Mouse (Mus musculus) liver, embryonic 16.5 days (tissue): Measurements from ENCODE around the gene Dapk2. TPM values are rescaled to one million over a fixed set of nuclear protein-coding genes. Genes with fewer than 3 reads are reported as not detected.
A peak's percentile ranks its signal among the peaks of the same experiment; 100 is the strongest.

ENCODE experiments used
- ATAC-seq: fragments of 200-750 bp; cut with Nextera tagmentation; 2 replicates; pipeline ENCODE4 v1.8.0; 2017; ENCODE audit warnings: low read depth, mild to moderate bottlenecking, moderate number of reproducible peaks, moderate library complexity
- H3K27ac ChIP-seq: fragments of 300-500 bp; sonication (generic); 2 replicates; pipeline ENCODE4 v1.5.1; 2014; ENCODE audit warnings: mild to moderate bottlenecking, low read length
- H3K27me3 ChIP-seq: fragments of 300-500 bp; sonication (generic); 2 replicates; pipeline ENCODE4 v1.6.1; 2014; ENCODE audit warnings: low read depth, low read length, mixed read lengths; ENCODE audit not compliant: control insufficient read depth, insufficient read depth
- H3K36me3 ChIP-seq: fragments of 300-500 bp; sonication (generic); 2 replicates; pipeline ENCODE4 v1.6.1; 2014; ENCODE audit warnings: mild to moderate bottlenecking; ENCODE audit not compliant: control insufficient read depth, insufficient read depth
- H3K4me1 ChIP-seq: fragments of 300-500 bp; sonication (generic); 2 replicates; pipeline ENCODE4 v1.6.1; 2014; ENCODE audit warnings: low read depth, low read length, mixed read lengths; ENCODE audit not compliant: control insufficient read depth
- H3K4me2 ChIP-seq: fragments of 300-500 bp; sonication (generic); 2 replicates; pipeline ENCODE4 v1.6.1; 2014; ENCODE audit warnings: low read depth, low read length, mixed read lengths
- H3K4me3 ChIP-seq: fragments of 300-500 bp; sonication (generic); 2 replicates; pipeline ENCODE4 v1.5.1; 2014; ENCODE audit warnings: low read depth, mild to moderate bottlenecking, low read length
- H3K9ac ChIP-seq: fragments of 300-500 bp; sonication (generic); 2 replicates; pipeline ENCODE4 v1.6.1; 2014; ENCODE audit warnings: low read depth, low read length
- H3K9me3 ChIP-seq: fragments of 300-500 bp; sonication (generic); replicated peaks from 2 replicates; pipeline ENCODE4 v1.6.1; 2016; ENCODE audit warnings: low read length; ENCODE audit not compliant: control insufficient read depth
- WGBS: fragments of 180-500 bp; shearing (Covaris S2); extraction: QIAGEN DNeasy Blood & Tissue Kit; methylation state at CpG from one replicate; pipeline ENCODE4 v1.1.7; 2014; ENCODE audit not compliant: insufficient replicate concordance; 5-methylcytosine and 5-hydroxymethylcytosine counted together
- polyA plus RNA-seq: library from polyadenylated mRNA; unstranded; fragments of >200 nt; fragmentation: Nextera tagmentation; extraction: Ambion mirVana; gene quantifications from 2 replicates; pipeline ENCODE4 v1.2.1, GENCODE M21; 2015

The Dapk2 gene
- polyA plus RNA-seq, 1 experiment from 2014 or later = 33.7 TPM

- H3K9ac ChIP-seq = no peak overlapping the region
- no peak overlapping the region for H3K27ac ChIP-seq
- ATAC-seq = peak; percentile 56; the same call in 1 of the 2 replicates
- H3K4me1 ChIP-seq = peaks cover 4% of the 10 kb centered on the region
- no peak overlapping the region for H3K4me2 ChIP-seq
- H3K4me3 ChIP-seq = no peak overlapping the region
- no peaks in the 10 kb centered on the region for H3K36me3 ChIP-seq
- H3K9me3 ChIP-seq = no peaks in the 10 kb centered on the region
- WGBS = 72% methylated on average over 2 of the region's 2 CpGs
- no peaks in the 10 kb centered on the region for H3K27me3 ChIP-seq
Measured at GRCm38 (mm10) chr9:66290727-66291126, 132.7 kb downstream of the Dapk2 start.

GRCm38 (mm10) chr9:66293319-66293718, 135.3 kb downstream of the Dapk2 start:
- H3K4me2 ChIP-seq = no peak overlapping the region
- H3K9ac ChIP-seq = no peak overlapping the region
- no peaks in the 10 kb centered on the region for H3K36me3 ChIP-seq
- H3K4me3 ChIP-seq = no peak overlapping the region
- ATAC-seq = no peak
- H3K4me1 ChIP-seq = peaks cover 4% of the 10 kb centered on the region
- H3K27me3 ChIP-seq = no peaks in the 10 kb centered on the region
- 59% methylated on average over 2 of the region's 2 CpGs for WGBS
- no peak overlapping the region for H3K27ac ChIP-seq
- no peaks in the 10 kb centered on the region for H3K9me3 ChIP-seq

- Histone ChIP-seq H3K27ac (no peak overlapping the region), H3K4me2 (no peak overlapping the region), H3K9me3 (no peaks in the 10 kb centered on the region), H3K4me1 (peaks cover 4% of the 10 kb centered on the region), H3K27me3 (no peaks in the 10 kb centered on the region), H3K36me3 (no peaks in the 10 kb centered on the region), H3K9ac (no peak overlapping the region), H3K4me3 (no peak overlapping the region)
- ATAC-seq = no peak
- WGBS = 76% methylated on average over 1 of the region's 1 CpGs
Measured at GRCm38 (mm10) chr9:66294227-66294626, 136.2 kb downstream of the Dapk2 start.

- Histone ChIP-seq H3K9me3 (no peaks in the 10 kb centered on the region), H3K27ac (no peak overlapping the region), H3K9ac (no peak overlapping the region), H3K4me1 (peaks cover 4% of the 10 kb centered on the region), H3K27me3 (no peaks in the 10 kb centered on the region), H3K4me2 (no peak overlapping the region), H3K4me3 (no peak overlapping the region), H3K36me3 (no peaks in the 10 kb centered on the region)
- peak; percentile 74 for ATAC-seq
- WGBS = 3% methylated on average over 3 of the region's 3 CpGs
Measured at GRCm38 (mm10) chr9:66294980-66295410, 137.0 kb downstream of the Dapk2 start.

GRCm38 (mm10) chr9:66295577-66296120, 137.6 kb downstream of the Dapk2 start:
- 67% methylated on average over 6 of the region's 6 CpGs for WGBS
- H3K9me3 ChIP-seq = no peaks in the 10 kb centered on the region
- H3K4me1 ChIP-seq = peaks cover 4% of the 10 kb centered on the region
- no peak overlapping the region for H3K4me3 ChIP-seq
- no peaks in the 10 kb centered on the region for H3K27me3 ChIP-seq
- H3K36me3 ChIP-seq = no peaks in the 10 kb centered on the region
- no peak overlapping the region for H3K27ac ChIP-seq
- ATAC-seq = no peak
- no peak overlapping the region for H3K4me2 ChIP-seq
- H3K9ac ChIP-seq = no peak overlapping the region

- 66% methylated on average over 4 of the region's 4 CpGs for WGBS
- Histone ChIP-seq H3K4me2 (no peak overlapping the region), H3K9me3 (no peaks in the 10 kb centered on the region), H3K36me3 (no peaks in the 10 kb centered on the region), H3K4me1 (peaks cover 4% of the 10 kb centered on the region), H3K9ac (no peak overlapping the region), H3K27ac (no peak overlapping the region), H3K27me3 (no peaks in the 10 kb centered on the region), H3K4me3 (no peak overlapping the region)
- ATAC-seq = no peak
Measured at GRCm38 (mm10) chr9:66298783-66299182, 140.8 kb downstream of the Dapk2 start.

- ATAC-seq = no peak
- Histone ChIP-seq H3K4me2 (no peak overlapping the region), H3K27me3 (no peaks in the 10 kb centered on the region), H3K4me1 (peaks cover 12% of the 10 kb centered on the region), H3K4me3 (no peak overlapping the region), H3K36me3 (no peaks in the 10 kb centered on the region), H3K27ac (no peak overlapping the region), H3K9me3 (no peaks in the 10 kb centered on the region), H3K9ac (no peak overlapping the region)
- 45% methylated on average over 2 of the region's 2 CpGs for WGBS
Measured at GRCm38 (mm10) chr9:66300448-66301027, 142.5 kb downstream of the Dapk2 start.

- H3K4me2 ChIP-seq = peak overlapping the region; percentile 79
- ATAC-seq = 0 out of 2 replicates have a peak, but pooled peaks have one; percentile 43
Measured at GRCm38 (mm10) chr9:66304320-66305090, 146.5 kb downstream of the Dapk2 start.

More at GRCm38 (mm10) chr9:66304320-66305090, 146.5 kb downstream of the Dapk2 start:
- 71% methylated on average over 3 of the region's 3 CpGs for whole genome bisulfite sequencing
- no peaks in the 10 kb centered on the region for H3K36me3 ChIP-seq
- H3K4me3 ChIP-seq = no peak overlapping the region
- peaks cover 14% of the 10 kb centered on the region for H3K4me1 ChIP-seq
- H3K27ac ChIP-seq = no peak overlapping the region
- no peak overlapping the region for H3K9ac ChIP-seq
- H3K9me3 ChIP-seq = no peaks in the 10 kb centered on the region
- no peaks in the 10 kb centered on the region for H3K27me3 ChIP-seq
